Mouse (Mus musculus) G1E (cell line): Measurements from ENCODE around the gene Llgl1. TPM values are rescaled to one million over a fixed set of nuclear protein-coding genes. Genes with fewer than 3 reads are reported as not detected.

Experiments used
- ATAC-seq: 2 replicates; pipeline ENCODE4 v1.8.0; 2016; ENCODE audit warnings: mild to moderate bottlenecking; ENCODE audit not compliant: insufficient number of reproducible peaks, poor library complexity, low FRiP score, severe bottlenecking; ENCODE audit errors: extremely low read depth
- DNase-seq: peaks from one replicate; pipeline ENCODE4 v3.0.0; 2012; ENCODE audit warnings: low spot score
- H3K27me3 ChIP-seq: 2 replicates; pipeline ENCODE4 v1.6.1; 2012; ENCODE audit warnings: mild to moderate bottlenecking, low read length, inconsistent platforms; ENCODE audit not compliant: insufficient read depth
- H3K36me3 ChIP-seq: replicated peaks from 2 replicates; pipeline ENCODE3; 2012; ENCODE audit warnings: mild to moderate bottlenecking, inconsistent platforms
- H3K4me1 ChIP-seq: 2 replicates; pipeline ENCODE4 v1.6.1; 2012; ENCODE audit warnings: low read depth, low read length, inconsistent platforms, mixed read lengths; ENCODE audit not compliant: insufficient read depth
- H3K4me3 ChIP-seq: 2 replicates; pipeline ENCODE4 v1.5.1; 2012; ENCODE audit warnings: low read depth, mild to moderate bottlenecking, inconsistent platforms, low read length, moderate library complexity, mixed read lengths
- H3K9me3 ChIP-seq: replicated peaks from 2 replicates; pipeline ENCODE4 v1.6.1; 2012; ENCODE audit warnings: inconsistent platforms
- CTCF ChIP-seq: IDR thresholded peaks from 2 replicates; pipeline ENCODE4 v1.5.1; 2012; ENCODE audit warnings: low read depth, low read length, inconsistent platforms, mixed read lengths
- GATA1 ChIP-seq: IDR thresholded peaks from 2 replicates; pipeline ENCODE4 v1.6.1; 2012; ENCODE audit warnings: borderline replicate concordance, low read length, inconsistent platforms, mixed read lengths
- GATA2 ChIP-seq: IDR thresholded peaks from 2 replicates; pipeline ENCODE4 v1.6.1; 2012; ENCODE audit warnings: low read depth, low read length, inconsistent platforms, borderline replicate concordance
- POLR2AphosphoS5 ChIP-seq: IDR thresholded peaks from 2 replicates; pipeline ENCODE4 v1.6.1; 2012; ENCODE audit warnings: low read depth, low read length, inconsistent platforms; ENCODE audit not compliant: insufficient replicate concordance
- TAL1 ChIP-seq: conservative IDR thresholded peaks from 2 replicates; pipeline ENCODE4 v1.6.1; 2012; ENCODE audit warnings: low read depth, low read length, inconsistent platforms, mixed read lengths
- polyA plus RNA-seq: library from polyadenylated mRNA; stranded (reverse); fragments of >175 nt; gene quantifications from 2 replicates; pipeline ENCODE4 v1.2.3, GENCODE M21; 2012
- total RNA-seq, 2 experiments: library from RNA; stranded (forward) in 1 of 2; stranded (reverse) in 1 of 2; fragments of 200-1000 nt in 1 of 2; fragments of >200 nt in 1 of 2; fragmentation: Nextera tagmentation in 1 of 2; gene quantifications; 2 replicates each; pipeline ENCODE4 v1.2.3; 2014 to 2017

The Llgl1 gene
- total and polyA plus RNA-seq, 3 experiments, result 5.2 to 26.9 (median 14.6) TPM

DNA sequence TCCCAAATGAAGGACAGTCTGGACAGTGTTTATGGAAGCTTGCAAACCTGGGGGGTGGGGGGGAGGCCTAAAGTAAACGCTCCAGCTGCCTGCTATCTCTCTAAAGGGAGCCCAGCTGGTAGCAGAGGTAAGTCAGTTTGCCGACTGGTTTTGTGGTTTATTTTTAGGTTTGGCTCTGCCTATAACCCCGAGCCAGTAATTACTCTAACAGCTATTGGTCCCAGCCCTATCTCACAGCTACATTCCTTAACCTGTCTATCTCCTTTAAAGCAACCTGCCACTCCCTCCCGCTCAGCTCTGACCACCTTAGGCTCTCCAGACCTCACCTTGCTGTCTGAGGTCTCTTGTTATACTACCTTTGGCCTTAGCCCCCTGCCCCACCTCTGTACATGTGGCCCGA lies 19.7 kb downstream of the Llgl1 start:
- Histone ChIP-seq H3K4me3 (no peak overlapping the region), H3K36me3 (peaks cover 99% of the 10 kb centered on the region), H3K9me3 (no peaks in the 10 kb centered on the region), H3K4me1 (peaks cover 14% of the 10 kb centered on the region), H3K27me3 (no peaks in the 10 kb centered on the region)
- TF ChIP-seq POLR2AphosphoS5 (no peak), GATA1 (no peak), CTCF (no peak), GATA2 (no peak), TAL1 (no peak)
- no peak for DNase-seq
- no peak for ATAC-seq

DNA sequence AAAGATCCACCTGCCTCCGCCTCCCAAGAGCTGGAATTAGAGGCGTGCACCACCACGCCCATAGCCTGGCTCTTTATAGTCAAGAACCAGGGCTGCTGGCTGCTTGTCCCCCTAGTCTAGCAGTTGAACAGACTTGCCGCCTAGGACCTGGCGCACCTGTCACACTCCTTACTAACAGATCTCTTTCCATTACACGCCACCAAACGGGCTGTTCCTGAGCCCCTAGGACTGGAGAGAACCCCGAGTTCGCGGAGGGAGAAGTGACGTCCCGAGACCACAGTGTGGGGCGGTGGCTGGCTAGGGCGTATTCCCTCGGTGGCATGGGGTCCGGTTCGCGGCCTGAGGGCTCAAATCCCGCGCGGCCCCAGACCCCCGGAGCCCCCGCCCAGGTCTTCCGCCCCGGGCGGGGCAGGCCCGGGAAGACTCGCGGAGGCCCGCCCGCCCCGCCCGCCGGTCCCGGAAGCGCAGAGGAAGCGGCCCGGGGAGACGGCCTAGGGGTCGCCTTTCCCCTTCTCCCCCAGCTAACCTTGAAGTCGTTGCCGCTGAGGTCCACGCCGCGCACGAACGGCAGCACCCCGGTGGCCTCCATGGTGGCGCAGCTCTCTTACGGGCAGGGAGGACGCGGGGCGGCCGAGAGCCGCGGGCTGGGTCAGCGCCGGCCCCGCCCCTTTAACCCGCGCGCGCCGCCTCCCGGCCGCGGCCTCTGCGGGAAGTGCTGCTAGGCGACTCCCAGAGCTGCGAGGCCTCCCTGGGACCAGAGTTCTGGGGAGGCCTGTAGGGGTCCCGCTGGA lies 27.3 kb downstream of the Llgl1 start, which contains the start of gene Flii:
TSS of gene Flii (minus strand) at position 663 of the 791 bp plus-strand sequence.
- no peaks in the 10 kb centered on the region for H3K9me3 ChIP-seq
- H3K4me3 ChIP-seq, result peak within 1 kb of the TSS; percentile 81
- DNase-seq, result peak; percentile 92
- peaks cover 60% of the 10 kb centered on the region for H3K4me1 ChIP-seq
- no peak for TF ChIP-seq GATA2
- no peak for TF ChIP-seq TAL1
- no peak for TF ChIP-seq CTCF
- no peak for TF ChIP-seq GATA1
- peaks cover 61% of the 10 kb centered on the region for H3K36me3 ChIP-seq
- no peaks in the 10 kb centered on the region for H3K27me3 ChIP-seq
- 0 out of 2 replicates have a peak, but pooled peaks have one; percentile 9 for ATAC-seq

- Histone ChIP-seq H3K9me3 (no peaks in the 10 kb centered on the region), H3K4me3 (peak overlapping the region; percentile 81), H3K27me3 (no peaks in the 10 kb centered on the region), H3K36me3 (peaks cover 61% of the 10 kb centered on the region), H3K4me1 (peaks cover 63% of the 10 kb centered on the region)
- DNase-seq (peak; percentile 35), ATAC-seq (peak; percentile 9; the same call in 1 of the 2 replicates)
- TF ChIP-seq TAL1 (no peak), POLR2AphosphoS5 (no peak), GATA1 (no peak)
Observed at GRCm38 (mm10) chr11:60727392-60728140, 28.0 kb downstream of the Llgl1 start.

GRCm38 (mm10) chr11:60728260-60728761 lies 28.8 kb downstream of the Llgl1 start, which contains the start of gene Mief2:
Gene Mief2 (plus strand): TSS chr11:60728398.
- H3K4me3 ChIP-seq, result peak within 1 kb of the TSS; percentile 81
- H3K36me3 ChIP-seq, result peaks cover 61% of the 10 kb centered on the region
- TF ChIP-seq POLR2AphosphoS5 (no peak), TAL1 (no peak), CTCF (no peak), GATA2 (no peak), GATA1 (no peak)
- H3K4me1 ChIP-seq, result peaks cover 63% of the 10 kb centered on the region
- DNase-seq (peak; percentile 100), ATAC-seq (peak; percentile 87)
- H3K9me3 ChIP-seq, result no peaks in the 10 kb centered on the region
- no peaks in the 10 kb centered on the region for H3K27me3 ChIP-seq

GRCm38 (mm10) chr11:60729217-60729641 lies 29.7 kb downstream of the Llgl1 start:
- Histone ChIP-seq H3K27me3 (no peaks in the 10 kb centered on the region), H3K36me3 (peaks cover 61% of the 10 kb centered on the region), H3K9me3 (no peaks in the 10 kb centered on the region), H3K4me1 (peaks cover 67% of the 10 kb centered on the region), H3K4me3 (peak overlapping the region; percentile 81; the same call in 1 of the 2 replicates)
- no peak for TF ChIP-seq CTCF
- TF ChIP-seq GATA2, result no peak
- TF ChIP-seq POLR2AphosphoS5, result no peak
- no peak for TF ChIP-seq GATA1
- TF ChIP-seq TAL1, result no peak
- no peak for ATAC-seq
- no peak for DNase-seq

- no peak overlapping the region for H3K4me3 ChIP-seq
- ATAC-seq (no peak), DNase-seq (no peak)
- no peaks in the 10 kb centered on the region for H3K9me3 ChIP-seq
- peaks cover 61% of the 10 kb centered on the region for H3K4me1 ChIP-seq
- no peaks in the 10 kb centered on the region for H3K27me3 ChIP-seq
- TF ChIP-seq GATA2, result no peak
- TF ChIP-seq TAL1, result no peak
- TF ChIP-seq GATA1, result no peak
- no peak for TF ChIP-seq CTCF
- no peak for TF ChIP-seq POLR2AphosphoS5
- H3K36me3 ChIP-seq, result peaks cover 57% of the 10 kb centered on the region
Observed at GRCm38 (mm10) chr11:60730169-60730568, 30.6 kb downstream of the Llgl1 start.
